Mouse (Mus musculus): Measurements from ENCODE around the gene Arhgap42.
A peak's percentile ranks its signal among the peaks of the same experiment; 100 is the strongest.

Gene Arhgap42

GRCm38 (mm10) chr9:9037017-9037671 is 201.8 kb downstream of the Arhgap42 start:
- no peak for DNase-seq (ENCODE audit: low spot score in 2 of 2)

DNA sequence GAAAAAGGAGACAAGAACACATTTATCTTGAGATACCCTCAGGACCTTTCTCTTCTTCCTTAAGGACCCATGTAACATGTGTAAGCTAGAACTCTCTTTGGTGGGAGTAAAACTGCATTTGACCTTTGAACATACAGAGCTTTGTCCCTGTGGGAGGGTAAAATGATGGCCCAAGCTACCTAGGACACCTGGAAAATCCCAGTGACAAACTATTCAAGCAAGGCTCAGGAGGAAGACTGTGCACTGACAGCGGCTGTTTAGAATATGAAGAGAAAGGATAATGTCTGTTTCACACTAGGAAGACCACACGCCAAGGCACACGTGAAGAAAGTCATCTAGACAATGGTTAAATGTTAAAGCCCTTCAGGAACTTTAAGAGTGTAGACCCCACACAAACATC is 211.0 kb downstream of the Arhgap42 start:
- DNase-seq (ENCODE audit: low spot score in 2 of 2), result no peak

- DNase-seq (ENCODE audit: low spot score in 2 of 2), result no peak
These were observed 211.5 kb downstream of the Arhgap42 start for GRCm38 (mm10) chr9:9027445-9027844.

GRCm38 (mm10) chr9:9015108-9015507 is 223.8 kb downstream of the Arhgap42 start:
- no peak for DNase-seq (ENCODE audit: low spot score in 2 of 2)

- DNase-seq (ENCODE audit: low spot score in 2 of 2), result no peak
These were observed 237.7 kb downstream of the Arhgap42 start for GRCm38 (mm10) chr9:9001170-9001569.

GRCm38 (mm10) chr9:8996494-8996893 is 242.4 kb downstream of the Arhgap42 start:
- no peak for DNase-seq (ENCODE audit: low spot score in 2 of 2)

- no peak for DNase-seq (ENCODE audit: low spot score in 2 of 2)
These were observed 256.6 kb downstream of the Arhgap42 start for GRCm38 (mm10) chr9:8982315-8982714.

DNA sequence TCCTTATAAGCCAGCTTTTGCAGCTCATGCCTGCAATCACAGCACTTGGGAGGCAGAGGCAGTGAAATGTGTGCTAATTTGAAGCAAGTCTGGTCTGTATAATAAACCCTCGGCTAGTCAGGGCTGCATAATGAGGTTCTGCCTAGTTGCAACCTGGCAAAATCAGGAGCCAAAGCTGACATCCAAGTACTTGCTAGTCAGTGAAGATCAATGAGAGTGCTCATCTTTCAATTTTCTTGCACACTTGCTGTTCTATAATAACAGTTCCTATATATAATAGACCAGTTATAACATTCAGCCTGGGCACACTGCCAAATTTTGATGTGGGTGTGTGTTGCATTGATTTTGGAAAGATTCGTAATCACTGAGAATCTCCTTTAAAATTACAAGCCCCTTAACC is 261.1 kb downstream of the Arhgap42 start:
- peak in 1 of 2 experiments; percentile 62 for DNase-seq (ENCODE audit: low spot score in 2 of 2)

GRCm38 (mm10) chr9:8971491-8971890 is 267.4 kb downstream of the Arhgap42 start, which contains the start of gene Gm16485:
TSS of gene Gm16485 (plus strand) at chr9:8971791.
- DNase-seq (ENCODE audit: low spot score in 2 of 2), result no peak

- no peak for DNase-seq (ENCODE audit: low spot score in 2 of 2)
These were observed 268.7 kb downstream of the Arhgap42 start for GRCm38 (mm10) chr9:8970240-8970639.

- DNase-seq (ENCODE audit: low spot score in 2 of 2), result peak in 1 of 2 experiments; percentile 59
These were observed 274.3 kb downstream of the Arhgap42 start for GRCm38 (mm10) chr9:8964512-8965133.

- no peak for DNase-seq (ENCODE audit: low spot score in 2 of 2)
These were observed 285.6 kb downstream of the Arhgap42 start for GRCm38 (mm10) chr9:8953306-8953705.
